Mouse (Mus musculus) MEL (cell line): ENCODE results near the gene Fxyd5.

Source experiments
- CTCF ChIP-seq, 3 experiments: IDR thresholded peaks in 2 of 3; conservative IDR thresholded peaks in 1 of 3; 2 replicates each; pipeline ENCODE4 v1.5.1; 2011 to 2012; ENCODE audit warnings: low read length in 3 of 3, low read depth in 2 of 3, mild to moderate bottlenecking in 2 of 3, improper control_type of control experiment in 1 of 3, inconsistent platforms in 1 of 3, mixed read lengths in 1 of 3, moderate library complexity in 1 of 3; ENCODE audit not compliant: control insufficient read depth in 1 of 3, insufficient read depth in 1 of 3, poor library complexity in 1 of 3, severe bottlenecking in 1 of 3
- E2F4 ChIP-seq: IDR thresholded peaks from 2 replicates; pipeline ENCODE4 v1.6.1; 2011; ENCODE audit warnings: low read depth, low read length, improper control_type of control experiment, borderline replicate concordance
- MAZ ChIP-seq: IDR thresholded peaks from 2 replicates; pipeline ENCODE4 v1.6.1; 2012; ENCODE audit warnings: low read depth, mild to moderate bottlenecking, inconsistent platforms, low read length, improper control_type of control experiment
- ZC3H11A ChIP-seq: IDR thresholded peaks from 2 replicates; pipeline ENCODE4 v1.6.1; 2012; ENCODE audit warnings: low read depth, mild to moderate bottlenecking, inconsistent platforms, low read length, improper control_type of control experiment

DNA sequence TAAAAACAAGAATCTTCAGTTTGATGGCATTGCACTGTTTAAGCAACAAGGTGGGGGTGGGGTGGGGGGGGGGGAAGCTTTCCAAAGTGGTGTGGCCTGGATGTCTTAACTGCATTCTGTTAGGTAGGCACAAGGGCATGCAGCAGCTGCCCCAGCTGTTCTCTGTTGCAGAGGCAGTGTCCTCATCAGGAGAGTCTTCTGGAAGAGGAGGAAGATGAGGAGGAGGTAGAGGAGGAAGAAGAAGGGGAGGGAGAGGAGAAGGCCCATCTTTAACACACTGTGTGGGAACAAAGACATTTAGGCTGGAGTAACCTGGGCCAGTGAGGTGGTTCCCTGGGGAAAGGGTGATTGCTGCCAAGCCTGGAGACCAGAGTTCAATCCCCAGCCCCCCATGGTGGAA is 39.8 kb upstream of the Fxyd5 start:
- no peak for TF ChIP-seq ZC3H11A
- TF ChIP-seq E2F4: no peak
- TF ChIP-seq MAZ: no peak
- no peak for TF ChIP-seq CTCF (IDR thresholded peaks at IDR 0.05 in 2 of 3, conservative IDR thresholded peaks at IDR 0.05 in 1 of 3; ENCODE audit: control insufficient read depth in 1 of 3, insufficient read depth in 1 of 3, low read depth in 2 of 3, low read length in 3 of 3, poor library complexity in 1 of 3, severe bottlenecking in 1 of 3)
